Mouse (Mus musculus) erythroblast, embryonic 14.5 days (primary cell): ENCODE results near the gene Olfr1420. TPM values are rescaled to one million over a fixed set of nuclear protein-coding genes. Genes with fewer than 3 reads are reported as not detected.
"Not testable (repeated sequence)": the region's sequence is repeated elsewhere in the genome, so short reads cannot be mapped to it uniquely, and the experiment has no call there.

ENCODE experiments used
- H3K27me3 ChIP-seq: 2 replicates; pipeline ENCODE4 v1.6.1; 2012; ENCODE audit warnings: inconsistent platforms; ENCODE audit not compliant: control insufficient read depth
- H3K36me3 ChIP-seq: 2 replicates; pipeline ENCODE4 v1.6.1; 2012; ENCODE audit warnings: mild to moderate bottlenecking, inconsistent platforms; ENCODE audit not compliant: control insufficient read depth
- H3K4me1 ChIP-seq: 2 replicates; pipeline ENCODE4 v1.6.1; 2012; ENCODE audit warnings: inconsistent platforms; ENCODE audit not compliant: control insufficient read depth
- H3K4me3 ChIP-seq: replicated peaks from 2 replicates; pipeline ENCODE3; 2012; ENCODE audit warnings: moderate library complexity, mild to moderate bottlenecking, inconsistent platforms
- H3K9me3 ChIP-seq: 2 replicates; pipeline ENCODE4 v1.6.1; 2012; ENCODE audit warnings: low read length, inconsistent platforms, mixed read lengths; ENCODE audit not compliant: control insufficient read depth
- GATA1 ChIP-seq: IDR thresholded peaks from 2 replicates; pipeline ENCODE4 v1.6.1; 2012; ENCODE audit warnings: low read length, inconsistent platforms, mixed read lengths
- TAL1 ChIP-seq: IDR thresholded peaks from 3 replicates; pipeline ENCODE4 v1.6.1; 2012; ENCODE audit warnings: low read length, inconsistent platforms, mixed read lengths
- polyA plus RNA-seq: library from polyadenylated mRNA; stranded (reverse); fragments of >175 nt; gene quantifications from 2 replicates; pipeline ENCODE4 v1.2.3, GENCODE M21; 2012

Gene Olfr1420
- polyA plus RNA-seq, 1 experiment = not detected

DNA sequence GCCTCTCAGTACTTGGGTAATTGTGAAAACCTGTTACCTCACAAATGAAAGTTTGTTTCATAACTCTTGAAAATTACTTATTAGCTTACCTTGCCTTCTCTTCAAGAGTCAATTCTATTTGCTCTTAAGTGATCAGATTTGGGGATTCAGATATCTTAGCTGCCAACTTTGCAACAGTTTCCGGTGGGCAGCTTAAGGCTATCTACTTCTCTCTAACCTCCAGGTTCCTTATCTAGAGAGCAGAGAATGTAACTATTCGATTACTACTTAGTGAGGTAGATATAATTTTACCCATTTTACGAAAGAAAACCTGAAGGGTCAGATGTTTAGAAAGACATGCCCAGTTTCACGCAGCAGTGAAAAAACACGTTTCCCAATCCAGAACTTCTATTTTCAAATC, 24.7 kb downstream of the Olfr1420 start:
- Histone ChIP-seq H3K9me3 (no peaks in the 10 kb centered on the region), H3K36me3 (peaks cover 13% of the 10 kb centered on the region), H3K4me3 (peak overlapping the region; percentile 87), H3K27me3 (no peaks in the 10 kb centered on the region), H3K4me1 (peaks cover 28% of the 10 kb centered on the region)
- no peak for TF ChIP-seq TAL1
- TF ChIP-seq GATA1 = no peak

DNA sequence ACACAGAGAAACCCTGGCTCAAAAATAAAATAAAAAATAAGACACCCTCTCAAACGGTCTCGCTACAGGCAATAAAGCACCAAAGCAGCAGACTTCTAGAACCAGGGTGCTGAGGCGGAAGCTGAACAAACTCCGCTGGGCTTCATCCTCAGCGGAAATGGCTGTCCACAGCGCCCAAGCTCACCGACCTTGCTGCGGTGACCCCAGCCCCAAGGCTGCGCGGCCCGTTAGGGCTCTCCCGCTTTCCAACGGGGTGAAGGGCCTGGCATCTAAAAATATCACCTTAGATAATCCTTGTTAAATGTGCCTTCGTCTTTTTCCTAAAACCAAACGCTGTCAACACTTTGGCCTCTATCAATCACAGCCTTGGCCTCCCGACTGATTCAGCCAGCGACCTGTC, 25.2 kb downstream of the Olfr1420 start:
- Histone ChIP-seq H3K27me3 (no peaks in the 10 kb centered on the region), H3K4me3 (peak overlapping the region; percentile 87), H3K36me3 (peaks cover 16% of the 10 kb centered on the region), H3K9me3 (no peaks in the 10 kb centered on the region), H3K4me1 (peaks cover 28% of the 10 kb centered on the region)
- no peak for TF ChIP-seq TAL1
- no peak for TF ChIP-seq GATA1

DNA sequence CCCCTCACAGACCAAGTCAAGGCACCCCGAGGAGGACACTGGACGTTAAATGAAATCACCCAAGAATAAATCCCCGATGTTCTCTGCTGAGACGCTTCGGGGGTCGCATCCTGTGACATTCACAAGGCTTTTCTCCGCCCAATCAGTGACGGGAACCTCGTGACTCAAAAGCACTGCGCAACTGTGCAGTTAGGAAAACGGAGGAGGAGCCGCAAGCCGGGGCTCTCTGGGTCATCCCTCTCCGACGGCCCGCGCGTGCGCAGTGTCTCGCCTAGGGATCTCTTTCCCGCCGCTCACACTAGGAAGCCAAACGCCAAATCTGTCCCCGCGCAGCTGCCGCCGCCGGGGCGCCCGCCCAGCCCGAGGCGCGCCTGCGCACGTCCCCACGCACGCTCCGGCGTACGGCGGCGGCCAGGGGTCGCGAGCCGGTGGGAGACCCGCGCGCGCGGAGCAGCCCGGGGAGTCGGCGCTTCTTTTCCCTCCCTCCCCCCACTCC, 25.7 kb downstream of the Olfr1420 start, which contains the start of gene Patl1:
Patl1 (plus strand) TSS at position 363 of the 496 bp plus-strand sequence.
- no peaks in the 10 kb centered on the region for H3K27me3 ChIP-seq
- peaks cover 16% of the 10 kb centered on the region for H3K36me3 ChIP-seq
- peak within 1 kb of the TSS; percentile 87 for H3K4me3 ChIP-seq
- TF ChIP-seq GATA1 (no peak), TAL1 (no peak)
- H3K4me1 ChIP-seq = peaks cover 28% of the 10 kb centered on the region
- H3K9me3 ChIP-seq = no peaks in the 10 kb centered on the region

DNA sequence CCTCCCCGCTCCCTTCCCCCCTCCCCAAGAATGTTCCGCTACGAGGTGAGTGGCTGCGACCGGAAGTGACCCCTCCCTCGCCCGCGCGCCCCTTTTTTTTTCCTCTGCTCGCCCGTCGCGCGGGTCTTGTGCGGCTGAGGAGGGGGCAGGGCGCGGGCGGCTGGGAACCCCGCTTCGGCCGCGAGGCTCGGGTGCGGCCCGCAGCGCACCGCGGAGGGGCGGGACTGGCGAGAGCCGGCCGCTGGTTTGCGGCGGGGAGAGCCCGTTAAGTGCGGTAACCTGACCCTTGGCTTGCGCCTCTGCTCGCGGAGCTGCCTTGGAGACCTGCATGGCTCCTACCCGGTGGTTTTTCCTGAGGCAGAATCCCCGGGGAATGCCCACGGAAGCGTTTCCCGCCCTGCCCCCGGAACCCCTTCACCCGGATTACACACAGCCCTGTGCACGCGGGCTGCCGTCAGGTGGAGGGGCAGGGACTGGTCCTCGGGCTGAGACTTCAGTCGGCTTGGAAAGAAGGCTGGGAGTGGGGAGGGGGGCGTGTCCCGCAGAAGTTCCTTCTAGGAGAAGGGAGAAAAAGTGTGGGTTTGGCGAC, 26.3 kb downstream of the Olfr1420 start:
- Histone ChIP-seq H3K9me3 (no peaks in the 10 kb centered on the region), H3K27me3 (no peaks in the 10 kb centered on the region), H3K4me1 (peaks cover 30% of the 10 kb centered on the region), H3K4me3 (peak overlapping the region; percentile 87), H3K36me3 (peaks cover 16% of the 10 kb centered on the region)
- TF ChIP-seq GATA1 = no peak
- TF ChIP-seq TAL1 = no peak

DNA sequence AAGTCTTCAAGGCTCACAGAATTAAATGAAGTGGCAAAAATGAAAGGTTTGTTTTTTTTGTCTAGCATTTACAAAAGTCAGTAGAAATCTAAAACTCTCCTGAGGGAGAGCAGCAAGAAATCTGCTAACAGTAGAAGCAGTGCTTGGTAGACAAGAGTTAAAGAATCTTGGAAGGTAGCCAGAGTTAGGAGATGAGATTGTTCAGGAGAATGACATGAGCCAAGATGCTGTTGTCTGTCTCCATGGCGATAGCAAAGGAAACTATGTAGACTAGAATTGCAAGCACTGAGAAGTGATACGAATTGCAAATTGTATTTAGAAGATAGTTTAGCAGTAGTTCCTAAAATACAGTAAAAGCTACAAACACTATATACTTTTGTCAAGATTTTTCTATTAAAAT, 29.4 kb downstream of the Olfr1420 start:
- Histone ChIP-seq H3K27me3 (no peaks in the 10 kb centered on the region), H3K4me1 (peaks cover 29% of the 10 kb centered on the region), H3K4me3 (no peak overlapping the region), H3K9me3 (no peaks in the 10 kb centered on the region), H3K36me3 (peaks cover 28% of the 10 kb centered on the region)
- TF ChIP-seq GATA1 (no peak), TAL1 (no peak)

DNA sequence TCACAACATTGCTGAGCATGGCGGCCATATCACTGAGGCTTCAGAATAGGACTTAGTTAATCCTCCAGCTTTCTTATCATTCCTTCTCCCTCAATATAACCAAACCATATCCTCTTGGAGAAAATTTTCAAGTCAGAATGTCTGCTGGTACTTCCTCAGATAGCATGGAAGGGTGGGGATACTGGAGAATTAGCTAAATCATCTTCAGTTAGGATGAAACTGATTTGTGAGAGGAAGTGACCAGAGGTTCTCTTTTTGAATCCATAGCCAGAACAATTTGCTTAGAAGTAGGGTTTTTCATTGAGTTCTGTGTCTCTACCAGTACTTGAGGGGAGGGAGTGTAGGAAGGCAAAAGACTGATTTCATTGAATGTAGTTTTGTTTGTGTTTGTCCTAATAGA, 35.7 kb downstream of the Olfr1420 start:
- TF ChIP-seq GATA1 = no peak
- no peak overlapping the region for H3K4me3 ChIP-seq
- peaks cover 3% of the 10 kb centered on the region for H3K4me1 ChIP-seq
- H3K27me3 ChIP-seq = no peaks in the 10 kb centered on the region
- no peaks in the 10 kb centered on the region for H3K9me3 ChIP-seq
- peaks cover 61% of the 10 kb centered on the region for H3K36me3 ChIP-seq

DNA sequence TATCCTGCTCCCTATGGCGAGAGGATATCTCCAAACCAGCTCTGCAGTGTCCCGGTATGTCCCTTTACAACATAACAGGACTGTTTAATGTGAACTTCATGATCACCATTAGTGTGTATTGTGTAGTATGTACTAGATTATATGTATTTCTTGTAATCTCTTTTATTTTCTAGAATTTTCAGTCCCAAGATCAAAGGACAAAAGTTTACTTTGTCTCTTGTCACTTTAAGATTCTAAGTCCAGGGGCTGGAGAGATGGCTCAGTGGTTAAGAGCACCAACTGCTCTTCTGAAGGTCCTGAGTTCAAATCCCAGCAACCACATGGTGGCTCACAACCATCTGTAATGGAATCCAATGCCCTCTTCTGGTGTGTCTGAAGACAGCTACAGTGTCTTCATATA, 36.1 kb downstream of the Olfr1420 start:
- H3K27me3 ChIP-seq, H3K4me3 ChIP-seq, H3K4me1 ChIP-seq, H3K9me3 ChIP-seq: not testable (repeated sequence)
- peaks cover 61% of the 10 kb centered on the region for H3K36me3 ChIP-seq

DNA sequence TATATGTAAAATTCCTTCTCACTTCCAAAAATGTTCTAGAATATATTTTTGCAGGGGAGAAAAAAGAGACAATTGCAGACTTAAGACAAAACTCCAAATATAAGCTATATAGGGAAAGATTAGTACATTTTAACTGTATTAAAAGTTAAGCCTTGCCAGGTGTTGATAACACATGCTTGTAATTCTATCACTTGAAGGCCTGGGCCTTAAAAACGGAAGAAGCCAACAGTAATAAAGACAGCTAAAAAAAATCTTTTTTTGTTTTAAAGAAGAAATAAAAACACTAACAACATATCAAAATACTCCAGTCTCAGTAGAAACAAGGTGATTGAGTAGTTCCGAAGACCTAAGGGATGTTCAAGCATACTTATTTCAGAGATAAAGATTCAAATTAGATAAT, 40.0 kb downstream of the Olfr1420 start:
- TF ChIP-seq GATA1 (no peak), TAL1 (no peak)
- Histone ChIP-seq H3K36me3 (peaks cover 72% of the 10 kb centered on the region), H3K4me3 (no peak overlapping the region)

DNA sequence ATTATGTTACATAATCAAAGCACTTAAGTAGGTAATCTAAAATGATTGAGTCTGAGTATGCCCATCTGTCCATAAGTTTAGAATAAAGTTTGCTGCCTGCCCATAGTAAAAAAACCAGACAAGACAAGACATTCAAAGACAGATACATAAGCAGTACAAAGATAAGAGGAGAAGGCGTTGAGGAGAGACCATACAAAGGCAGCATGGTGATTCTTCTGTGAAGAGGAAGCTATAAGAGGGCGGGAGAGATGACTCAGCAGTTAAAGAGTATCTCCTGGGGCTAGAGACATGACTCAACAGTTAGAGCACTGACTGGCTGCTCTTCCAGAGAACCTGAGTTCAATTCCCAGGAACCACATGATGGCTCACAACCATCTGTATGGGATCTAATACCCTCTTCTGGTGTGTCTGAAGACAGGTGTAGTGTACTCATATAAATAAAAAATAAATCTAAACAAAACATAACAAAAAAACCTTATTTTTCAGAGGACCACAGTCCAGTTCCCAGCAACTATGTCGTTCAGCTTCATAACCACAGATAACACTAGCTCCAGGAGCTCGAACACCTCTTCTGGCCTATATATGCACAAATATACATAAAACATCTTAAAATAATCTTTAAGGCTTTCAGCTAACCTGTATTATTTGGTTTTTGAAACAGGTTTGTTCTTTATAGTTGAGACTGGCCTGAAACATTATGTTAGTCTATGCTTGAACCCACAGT, 41.8 kb downstream of the Olfr1420 start:
- TF ChIP-seq GATA1 = 0 out of 2 replicates have a peak, but pooled peaks have one; percentile 37
- TF ChIP-seq TAL1 = no peak
- H3K4me3 ChIP-seq = no peak overlapping the region
- H3K9me3 ChIP-seq = no peaks in the 10 kb centered on the region
- no peaks in the 10 kb centered on the region for H3K27me3 ChIP-seq
- peaks cover 75% of the 10 kb centered on the region for H3K36me3 ChIP-seq
- H3K4me1 ChIP-seq = peaks cover 16% of the 10 kb centered on the region

More for the DNA sequence above, 40.0 kb downstream of the Olfr1420 start:
- Histone ChIP-seq H3K4me1 (peaks cover 16% of the 10 kb centered on the region), H3K27me3 (no peaks in the 10 kb centered on the region), H3K9me3 (no peaks in the 10 kb centered on the region)

DNA sequence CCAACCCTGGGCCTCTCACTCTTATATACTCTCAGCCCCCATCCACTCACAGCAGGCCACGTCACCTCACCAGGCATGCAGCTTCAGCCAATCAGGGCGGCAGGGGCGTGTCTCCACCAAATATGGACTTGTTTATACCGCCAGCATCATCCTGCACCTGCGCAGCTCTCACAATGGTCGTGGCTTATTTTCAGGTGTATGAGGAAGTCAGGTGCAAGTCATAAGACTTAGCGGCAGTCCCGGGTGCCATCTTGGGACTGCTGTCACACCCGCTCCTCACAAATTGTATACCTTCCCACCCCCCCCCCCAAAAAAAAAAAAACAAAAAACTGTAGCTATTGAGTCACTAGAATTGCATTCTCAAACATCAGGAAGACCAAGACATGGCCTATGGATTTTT, 60.1 kb downstream of the Olfr1420 start:
- H3K9me3 ChIP-seq, H3K4me3 ChIP-seq, H3K4me1 ChIP-seq, H3K27me3 ChIP-seq: not testable (repeated sequence)
- H3K36me3 ChIP-seq = peaks cover 32% of the 10 kb centered on the region

Other genes starting within 250 kb of the Olfr1420 start
- gene Ms4a3, start 245.7 kb upstream of the Olfr1420 start, polyA plus RNA-seq = 0.06 TPM in 1 of 2 replicates, not detected in the other
- not detected in 2 replicates for gene Oosp2, start 226.0 kb upstream of the Olfr1420 start, polyA plus RNA-seq
- not detected in 2 replicates for gene Oosp1, start 195.4 kb upstream of the Olfr1420 start, polyA plus RNA-seq
- not detected in 2 replicates for gene Oosp3, start 189.5 kb upstream of the Olfr1420 start, polyA plus RNA-seq
- gene Gif, start 139.0 kb upstream of the Olfr1420 start, polyA plus RNA-seq = not detected in 2 replicates
- 1.3 and 1.5 TPM in 2 replicates for gene Mrpl16, start 116.2 kb upstream of the Olfr1420 start, polyA plus RNA-seq
- gene Stx3, start 67.2 kb upstream of the Olfr1420 start, polyA plus RNA-seq = not detected in 2 replicates
- not detected in 2 replicates for gene Olfr1417, start 47.3 kb upstream of the Olfr1420 start, polyA plus RNA-seq
- not detected in 2 replicates for gene Olfr1418, start 25.5 kb upstream of the Olfr1420 start, polyA plus RNA-seq
- gene Olfr1419, start 11.5 kb upstream of the Olfr1420 start, polyA plus RNA-seq = not detected in 2 replicates
- 0.16 and 0.23 TPM in 2 replicates for gene Patl1, start 25.8 kb downstream of the Olfr1420 start, polyA plus RNA-seq
- 0.53 and 0.59 TPM in 2 replicates for gene Osbp, start 79.4 kb downstream of the Olfr1420 start, polyA plus RNA-seq
- gene Olfr1423, start 154.8 kb downstream of the Olfr1420 start, polyA plus RNA-seq = not detected in 2 replicates
- not detected in 2 replicates for gene Olfr1424, start 176.1 kb downstream of the Olfr1420 start, polyA plus RNA-seq
- gene Olfr1425, start 191.2 kb downstream of the Olfr1420 start, polyA plus RNA-seq = not detected in 2 replicates
- gene Olfr1426, start 205.4 kb downstream of the Olfr1420 start, polyA plus RNA-seq = not detected in 2 replicates
- not detected in 2 replicates for gene Olfr1427, start 216.8 kb downstream of the Olfr1420 start, polyA plus RNA-seq
- not detected in 2 replicates for gene Olfr1428, start 229.3 kb downstream of the Olfr1420 start, polyA plus RNA-seq
- not detected in 2 replicates for gene Olfr76, start 236.6 kb downstream of the Olfr1420 start, polyA plus RNA-seq